Mouse (Mus musculus) thymus, adult 18-20 months (tissue): Measurements from ENCODE around the gene Fbrs.
"Not testable (repeated sequence)": the region's sequence is repeated elsewhere in the genome, so short reads cannot be mapped to it uniquely, and the experiment has no call there.

Source experiments
- DNase-seq, 2 experiments: peaks; one replicate each; pipeline ENCODE4 v3.0.0; 2022; ENCODE audit warnings: mixed read lengths in 2 of 2

Fbrs gene

GRCm38 (mm10) chr7:127476855-127477254, 2.1 kb upstream of the Fbrs start:
- no peak for DNase-seq

GRCm38 (mm10) chr7:127477687-127478634, 1.0 kb upstream of the Fbrs start:
- DNase-seq, result peak; percentile 99 to 100

GRCm38 (mm10) chr7:127479318-127480225, 573 bp downstream of the Fbrs start:
- DNase-seq, result peak; percentile 42 to 51

GRCm38 (mm10) chr7:127480321-127480720, 1.3 kb downstream of the Fbrs start:
- peak; percentile 53 to 74 for DNase-seq

GRCm38 (mm10) chr7:127485416-127485815, 6.4 kb downstream of the Fbrs start:
- DNase-seq, result no peak

GRCm38 (mm10) chr7:127488364-127488763, 9.4 kb downstream of the Fbrs start:
- not testable (repeated sequence) for DNase-seq

GRCm38 (mm10) chr7:127489982-127490381, 11.0 kb downstream of the Fbrs start:
- DNase-seq, result no peak

GRCm38 (mm10) chr7:127491846-127492245, 12.8 kb downstream of the Fbrs start:
- DNase-seq, result no peak

GRCm38 (mm10) chr7:127494648-127495047, 15.6 kb downstream of the Fbrs start:
- no peak for DNase-seq

GRCm38 (mm10) chr7:127497382-127497781, 18.4 kb downstream of the Fbrs start:
- DNase-seq, result no peak

GRCm38 (mm10) chr7:127498407-127498806, 19.4 kb downstream of the Fbrs start:
- no peak for DNase-seq

GRCm38 (mm10) chr7:127508291-127508690, 29.3 kb downstream of the Fbrs start:
- no peak for DNase-seq

- not testable (repeated sequence) for DNase-seq
Measured at GRCm38 (mm10) chr7:127509830-127510229, 30.8 kb downstream of the Fbrs start.

GRCm38 (mm10) chr7:127511241-127511640, 32.2 kb downstream of the Fbrs start:
- DNase-seq, result peak in 1 of 2 experiments; percentile 17

GRCm38 (mm10) chr7:127511808-127512230, 32.8 kb downstream of the Fbrs start, which contains the start of gene Srcap:
Gene Srcap, plus strand, starts transcription at chr7:127511983.
- DNase-seq, result peak; percentile 94 to 97

- peak; percentile 93 to 94 for DNase-seq
Measured at GRCm38 (mm10) chr7:127512231-127513015, 33.4 kb downstream of the Fbrs start.

- peak in 1 of 2 experiments; percentile 25 for DNase-seq
Measured at GRCm38 (mm10) chr7:127513016-127513390, 34.0 kb downstream of the Fbrs start.

GRCm38 (mm10) chr7:127513781-127514180, 34.8 kb downstream of the Fbrs start:
- no peak for DNase-seq

GRCm38 (mm10) chr7:127515846-127516245, 36.8 kb downstream of the Fbrs start:
- DNase-seq, result no peak

GRCm38 (mm10) chr7:127516344-127516743, 37.3 kb downstream of the Fbrs start:
- no peak for DNase-seq

- DNase-seq, result no peak
Measured at GRCm38 (mm10) chr7:127519284-127519683, 40.3 kb downstream of the Fbrs start, which contains the start of gene Gm42715. Gene Gm42715, plus strand, starts transcription at chr7:127519584.
